Mouse (Mus musculus): ENCODE data around the gene Txndc11.

Txndc11 gene

DNA sequence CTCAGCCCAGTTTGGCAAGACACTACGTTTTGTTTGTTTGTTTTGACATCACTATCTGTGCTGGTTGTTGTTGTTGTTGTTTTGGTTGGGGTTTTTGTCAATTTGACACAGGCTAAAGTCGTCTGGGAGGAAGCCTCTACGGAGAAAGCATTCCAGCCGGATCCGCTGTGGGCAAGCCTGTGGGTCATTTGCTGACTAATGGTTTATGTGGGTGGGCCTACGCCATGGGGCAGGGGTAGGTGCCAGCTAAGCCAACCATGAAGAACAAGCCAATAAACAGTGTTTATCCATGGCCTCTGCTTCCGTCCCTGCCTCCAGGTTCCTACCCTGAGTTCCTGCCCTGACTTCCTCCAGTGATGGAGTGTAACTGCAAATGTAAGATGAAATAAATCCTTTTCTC, 106.2 kb downstream of the Txndc11 start:
- intact Hi-C loops (cut with DNase I) = no loop called here

Small RNA genes within 50 kb of the gene (microRNA-seq; reads per million reads assigned to microRNA genes)
- 8.5 to 17.8 reads per million in 2 experiments for gene Gm23935

Data from adrenal gland (tissue).